Mouse (Mus musculus) erythroblast, adult 5-6 weeks (primary cell): ENCODE data around the gene Scn5a. TPM values are rescaled to one million over a fixed set of nuclear protein-coding genes. Genes with fewer than 3 reads are reported as not detected.

Source experiments
- ATAC-seq: replicated peaks from 2 replicates; pipeline ENCODE4 v1.8.0; 2016; ENCODE audit warnings: moderate number of reproducible peaks, mild to moderate bottlenecking, moderate TSS enrichment, inconsistent platforms; ENCODE audit not compliant: poor library complexity, low FRiP score, severe bottlenecking
- total RNA-seq, 2 experiments: library from RNA; stranded (forward) in 1 of 2; stranded (reverse) in 1 of 2; fragments of 150-400 nt in 1 of 2; fragments of 200-764, 138-1000 nt in 1 of 2; gene quantifications; 2 replicates each; pipeline versions ENCODE4 v1.2.3 to v1.2.4; 2015 to 2017; ENCODE audit warnings: low replicate concordance in 2 of 2

The Scn5a gene
- total RNA-seq, 2 experiments from 2014 or later: not detected

DNA sequence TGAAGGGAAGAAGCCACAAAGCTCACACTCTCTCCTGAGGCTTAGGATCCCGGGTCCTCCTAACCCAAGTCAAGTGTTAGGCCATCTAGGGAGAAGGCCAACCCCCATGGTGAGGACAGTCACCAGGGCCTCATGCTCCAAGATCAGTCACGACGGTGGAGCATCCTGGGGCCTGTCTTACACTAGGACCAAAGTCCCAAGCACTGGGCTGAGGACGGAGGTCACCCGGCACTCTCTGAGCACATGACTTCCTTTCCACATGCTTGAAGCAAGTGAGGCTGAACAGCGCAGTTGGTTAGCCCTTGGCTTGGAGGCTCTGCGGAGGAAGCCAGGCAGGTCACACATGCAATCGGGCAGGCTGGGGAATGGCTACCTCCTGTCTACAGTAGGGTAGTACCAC, 63.8 kb downstream of the Scn5a start:
- ATAC-seq: no peak

DNA sequence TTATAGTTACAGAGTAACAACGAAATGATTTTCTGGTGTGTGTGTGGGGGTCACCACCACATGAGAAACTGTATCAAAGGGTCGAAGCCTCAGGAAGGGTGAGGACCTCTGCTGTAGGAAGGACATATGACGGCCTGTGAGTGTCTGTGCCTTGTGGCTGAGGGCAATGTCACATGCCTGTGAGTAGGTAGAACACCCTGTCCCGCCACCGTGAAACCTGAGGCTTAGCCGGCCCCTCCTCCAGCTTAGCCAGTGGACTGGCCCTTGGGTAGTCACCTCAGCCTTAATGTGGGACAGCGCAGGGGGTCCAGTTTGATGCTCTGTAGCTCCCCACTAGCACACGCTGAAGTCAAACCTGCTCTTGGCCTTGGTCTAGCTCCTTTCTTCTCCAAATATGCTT, 65.0 kb downstream of the Scn5a start:
- ATAC-seq: no peak

DNA sequence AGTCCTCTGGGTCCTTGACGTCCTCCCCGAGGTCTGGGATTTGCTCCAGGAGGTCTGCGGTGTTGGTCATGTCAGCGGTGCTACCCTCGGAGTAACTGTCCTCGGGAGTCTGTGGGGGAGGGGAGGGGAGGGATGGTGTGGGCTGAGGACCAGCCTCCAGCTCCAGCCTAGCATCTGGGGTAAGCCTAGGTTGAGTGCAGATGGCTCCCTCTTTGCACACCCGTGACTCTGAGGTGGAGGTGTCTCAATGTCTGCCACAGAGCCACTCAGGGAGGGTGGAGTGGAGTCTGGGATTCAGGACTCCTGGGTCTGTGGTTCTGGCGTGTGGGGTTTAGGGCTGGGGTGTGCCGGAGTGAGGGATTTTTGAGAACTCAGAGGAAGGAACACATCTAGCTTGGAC, 65.8 kb downstream of the Scn5a start:
- ATAC-seq: no peak

DNA sequence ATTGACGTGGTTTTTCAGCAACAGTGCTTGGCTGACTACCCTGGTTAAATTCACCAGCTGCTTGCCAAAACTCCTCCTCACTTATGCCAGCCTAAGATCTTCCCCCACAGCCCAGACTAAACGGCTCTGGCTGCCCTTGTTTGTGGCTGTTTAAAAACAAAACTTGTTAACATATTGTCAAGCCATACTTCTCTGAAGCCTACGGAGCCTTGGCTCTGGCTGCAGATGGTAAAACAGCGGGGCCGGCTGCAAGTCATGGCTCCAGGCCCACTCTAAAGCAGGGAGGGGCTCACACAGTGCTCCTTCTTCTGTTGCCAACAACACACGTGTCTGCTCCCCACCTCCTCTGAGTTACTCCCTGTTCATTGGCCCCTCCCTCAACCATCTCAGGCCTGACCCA, 67.9 kb downstream of the Scn5a start:
- no peak for ATAC-seq

DNA sequence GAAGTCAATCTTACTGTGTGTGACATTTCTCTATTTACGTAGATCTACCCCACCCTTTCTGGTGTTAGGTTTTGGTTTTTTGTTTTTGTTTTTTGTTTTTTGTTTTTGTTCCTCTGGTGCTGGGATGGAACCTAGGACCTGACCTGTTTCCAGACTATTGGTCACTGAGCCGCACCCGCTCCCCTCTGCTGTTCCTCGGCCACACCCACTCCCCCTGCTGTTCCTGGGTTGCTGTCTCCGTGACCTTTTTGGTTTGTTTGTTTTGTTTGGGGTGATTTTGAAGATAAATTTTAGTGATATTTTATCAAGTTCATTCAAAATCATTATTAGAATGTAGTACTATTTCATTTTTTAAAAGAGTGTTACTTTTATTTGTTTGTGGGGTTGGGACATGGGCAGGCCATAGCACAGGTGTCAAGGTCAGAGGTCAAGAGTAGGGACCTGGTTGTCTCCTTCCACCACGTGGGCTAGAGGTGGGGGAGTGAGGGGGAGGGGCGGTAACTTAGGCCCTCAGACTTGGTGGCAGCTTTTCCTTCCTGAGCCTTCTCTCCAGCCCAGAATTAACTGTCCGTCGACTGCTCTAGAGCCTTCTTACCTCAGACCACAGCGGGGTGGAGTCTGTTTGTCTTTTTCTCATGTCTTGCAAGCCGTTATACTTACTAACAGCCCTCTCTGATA, 73.7 kb downstream of the Scn5a start:
- ATAC-seq: no peak

DNA sequence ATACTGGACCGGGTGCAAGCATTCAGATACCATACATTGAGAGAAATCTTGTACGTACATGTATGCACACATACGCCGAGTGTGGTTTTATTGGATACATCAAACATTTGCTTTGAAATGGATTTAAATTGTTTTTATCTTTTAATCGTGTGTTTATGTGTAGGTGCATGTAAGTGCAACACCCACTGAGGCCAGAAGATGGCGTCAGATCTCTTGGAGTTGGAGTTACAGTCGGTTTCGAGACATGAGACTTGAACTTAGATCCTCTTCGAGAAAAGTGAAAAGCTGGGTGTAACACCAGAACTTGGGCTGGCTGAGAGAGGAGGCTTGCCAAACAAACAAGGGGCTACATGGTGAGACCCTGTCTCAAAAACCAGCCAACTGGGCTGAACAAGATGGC, 75.2 kb downstream of the Scn5a start:
- no peak for ATAC-seq

DNA sequence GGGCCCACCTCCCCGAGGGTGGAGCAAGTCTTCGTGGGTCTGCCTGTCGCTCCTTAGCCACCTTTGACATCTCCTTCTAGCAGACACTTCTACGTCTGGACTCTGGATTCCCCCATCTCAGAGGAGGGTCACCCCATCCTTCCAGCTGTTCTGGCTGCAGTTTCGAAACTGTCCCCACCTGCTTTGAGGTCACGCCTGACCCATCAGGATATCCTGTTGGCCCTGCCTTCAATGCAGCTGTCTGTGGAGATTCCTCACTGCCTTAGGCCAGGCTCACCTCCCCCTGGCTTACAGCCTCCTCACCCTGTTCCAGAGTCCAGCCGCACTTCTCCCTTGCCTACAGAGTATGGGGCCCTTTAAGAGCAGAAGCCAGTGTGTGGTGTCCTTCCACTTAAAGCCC, 79.9 kb downstream of the Scn5a start:
- no peak for ATAC-seq

DNA sequence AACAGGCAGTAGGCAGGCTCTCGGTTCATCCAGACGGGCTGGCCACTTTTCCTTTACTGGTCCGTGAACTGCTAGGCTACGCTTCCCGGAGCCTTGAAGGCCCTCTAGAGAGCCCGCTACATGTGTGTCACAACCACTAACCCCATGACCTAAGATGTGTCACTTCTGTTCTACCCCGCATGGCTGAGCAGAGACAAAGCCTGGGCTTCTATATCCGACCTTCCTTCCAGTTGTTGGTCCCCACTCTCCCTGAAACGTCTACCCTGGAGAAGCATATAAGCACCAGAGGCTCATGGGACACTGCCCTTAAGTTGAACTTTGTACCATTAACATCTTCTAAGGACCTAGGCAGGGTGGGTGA, 80.6 kb downstream of the Scn5a start:
- ATAC-seq: no peak

DNA sequence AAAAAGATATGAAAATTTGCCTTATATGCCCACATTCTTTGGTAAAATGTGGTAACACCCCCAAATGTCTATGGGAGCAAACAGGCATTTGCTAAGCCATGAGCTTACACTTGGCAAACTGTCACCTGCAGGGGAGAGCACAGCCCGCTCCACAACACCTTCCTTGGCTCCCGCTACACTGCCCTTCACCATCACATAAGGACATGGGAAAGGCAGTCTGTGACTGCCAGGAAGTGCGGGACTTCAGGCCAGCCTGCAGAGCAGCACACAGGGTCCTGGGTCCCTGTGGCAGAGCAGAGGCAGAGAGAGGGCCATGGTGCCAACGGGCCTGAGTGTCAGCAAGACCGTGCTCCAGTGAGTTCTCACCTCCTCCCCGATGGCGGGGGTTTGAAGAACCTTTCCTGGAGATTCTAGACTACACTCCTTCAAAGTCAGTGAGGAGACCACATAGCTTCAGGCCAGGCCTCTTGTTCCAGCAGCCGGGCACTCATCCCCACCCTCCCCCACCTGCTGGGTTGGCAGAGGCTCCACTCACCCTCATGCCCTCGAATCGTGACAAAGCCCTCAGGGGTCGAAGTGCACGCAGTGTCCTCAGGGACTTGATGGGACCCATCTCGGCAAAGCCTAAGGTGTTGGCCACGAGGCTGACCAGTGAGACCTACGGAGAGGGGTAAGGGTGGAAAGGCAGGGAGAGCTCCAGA, 81.1 kb downstream of the Scn5a start:
- ATAC-seq: no peak

DNA sequence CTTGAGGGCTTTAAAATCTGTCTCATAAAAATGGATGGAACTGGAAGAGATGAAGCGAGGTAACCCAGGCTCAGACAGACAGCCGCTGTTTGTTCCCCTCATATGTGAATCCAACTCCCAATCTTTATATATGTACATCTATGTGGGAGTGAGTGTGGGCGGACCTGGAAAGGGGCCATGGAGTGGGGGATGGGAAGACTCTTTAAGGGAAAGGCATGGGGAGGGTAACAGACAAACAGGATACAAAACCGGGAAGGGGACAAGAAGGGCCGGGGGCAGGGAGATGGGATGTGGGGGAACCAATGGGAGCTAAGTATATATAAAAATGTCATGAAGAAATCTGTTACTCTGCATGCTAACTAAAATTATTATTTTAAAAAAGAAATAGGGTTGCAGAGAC, 81.9 kb downstream of the Scn5a start:
- no peak for ATAC-seq

DNA sequence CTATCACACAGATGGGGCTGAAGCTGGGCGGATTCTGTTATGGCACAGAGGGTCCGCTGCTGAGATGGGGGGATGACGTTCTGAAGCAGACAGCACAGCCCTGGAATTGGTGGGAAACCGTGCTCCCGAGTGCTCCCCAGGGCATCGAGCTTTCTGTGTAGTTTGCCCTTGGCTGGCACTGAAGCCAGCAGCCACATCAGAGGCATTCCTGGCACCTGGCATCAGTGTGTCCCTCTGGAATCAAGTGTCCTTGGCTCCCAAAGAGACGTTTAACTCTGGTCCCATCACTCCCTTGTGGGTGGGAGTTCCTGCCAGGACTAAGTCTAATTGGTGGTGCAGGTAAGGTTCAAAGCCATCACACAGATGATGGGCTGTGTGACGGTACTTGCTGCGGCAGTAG, 82.5 kb downstream of the Scn5a start:
- ATAC-seq: no peak

DNA sequence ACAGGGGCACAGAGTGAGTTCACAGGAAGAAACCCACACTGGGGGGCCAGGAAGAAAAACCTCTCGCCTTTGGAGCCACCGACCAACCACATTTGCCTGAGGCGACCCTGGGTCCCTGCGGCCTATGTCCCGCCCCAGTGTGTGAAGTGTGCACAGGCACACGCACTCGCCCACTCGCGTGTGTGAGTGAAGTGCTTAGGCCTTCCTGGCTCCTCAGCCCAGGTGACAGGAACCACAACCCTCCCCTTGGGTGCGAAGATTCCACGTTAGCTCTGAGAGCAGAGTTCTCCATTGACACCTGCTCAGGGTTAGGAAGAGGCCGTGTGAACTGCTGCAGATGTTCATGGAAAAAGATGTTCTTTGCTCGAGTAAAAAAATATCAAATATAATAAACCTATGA, 93.9 kb downstream of the Scn5a start:
- no peak for ATAC-seq

DNA sequence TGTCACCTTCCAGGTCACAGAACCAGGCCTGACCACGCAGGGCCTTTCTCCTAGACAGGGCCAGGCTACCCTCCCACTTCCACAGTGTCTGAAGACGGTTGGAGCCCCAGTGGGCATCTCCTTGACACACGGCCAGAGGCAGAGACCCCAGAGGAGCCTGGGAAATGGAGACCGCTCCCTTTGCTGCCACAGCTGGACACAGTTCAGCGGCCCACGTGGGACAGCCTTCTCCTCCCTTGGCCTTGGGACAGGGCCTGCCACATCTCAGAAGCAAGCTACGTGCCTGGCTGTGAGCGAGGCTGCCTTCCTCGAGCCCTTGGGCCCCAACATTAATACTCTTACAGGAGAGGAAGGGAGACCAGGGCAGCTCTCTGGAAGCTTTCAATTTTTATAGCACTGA, 94.4 kb downstream of the Scn5a start:
- ATAC-seq: no peak

DNA sequence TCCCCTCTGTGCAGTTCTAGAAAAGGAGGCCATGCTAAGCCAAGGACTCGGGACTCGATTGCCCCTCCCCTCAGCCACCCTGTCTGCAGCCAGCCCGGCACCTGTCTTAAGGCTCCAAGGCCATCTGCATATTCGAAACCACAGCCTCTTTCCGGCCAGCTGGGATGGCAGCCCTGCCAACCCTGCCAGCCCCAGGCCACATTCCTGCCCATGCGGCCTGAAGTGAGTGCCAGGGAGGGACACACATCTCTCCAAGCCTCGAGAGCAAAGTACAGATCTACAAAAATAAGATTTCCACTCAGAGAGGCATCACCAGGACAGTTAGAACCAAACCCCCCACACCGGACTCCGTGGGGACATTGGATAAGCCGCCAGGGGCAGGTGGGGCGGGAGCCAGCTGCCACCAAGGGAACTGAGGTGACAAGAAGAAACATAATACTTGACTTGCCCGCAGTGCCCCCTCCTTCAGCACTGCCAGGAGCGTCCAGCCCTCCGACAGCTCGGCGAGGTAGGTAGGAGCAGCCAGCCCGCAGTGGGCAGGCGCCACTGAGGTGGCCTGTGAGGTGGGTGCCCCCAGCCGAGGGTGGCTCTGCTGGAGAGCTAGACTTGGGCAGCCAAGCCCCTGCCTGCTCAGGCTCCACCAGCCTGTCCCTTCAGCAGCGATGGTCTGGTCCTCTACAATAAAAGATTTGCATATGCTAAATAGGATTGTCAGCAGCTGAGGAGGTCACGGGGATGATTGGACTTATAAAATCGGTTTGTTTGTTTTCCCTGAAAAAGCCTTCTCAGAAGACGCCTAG, 95.1 kb downstream of the Scn5a start:
- no peak for ATAC-seq

DNA sequence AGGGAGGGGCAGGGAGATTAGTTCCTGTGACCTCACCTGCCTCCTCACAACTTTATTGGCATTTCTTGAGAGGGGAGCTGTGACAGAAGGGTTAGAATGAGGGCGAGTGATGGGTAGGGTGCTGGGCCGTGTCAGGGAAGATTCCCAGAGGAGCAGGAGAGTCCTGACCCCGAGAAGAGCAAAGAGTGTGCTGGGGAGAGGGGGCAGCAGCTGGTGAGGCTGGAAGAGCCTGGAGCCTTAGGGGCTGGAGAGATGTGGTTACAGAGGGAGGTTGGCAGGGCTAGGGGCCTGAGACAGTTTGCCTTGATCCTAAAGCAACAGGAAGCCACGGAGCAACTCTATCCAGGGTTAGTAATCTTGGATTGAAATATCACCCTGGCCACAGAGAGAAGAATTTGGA, 97.2 kb downstream of the Scn5a start:
- no peak for ATAC-seq

DNA sequence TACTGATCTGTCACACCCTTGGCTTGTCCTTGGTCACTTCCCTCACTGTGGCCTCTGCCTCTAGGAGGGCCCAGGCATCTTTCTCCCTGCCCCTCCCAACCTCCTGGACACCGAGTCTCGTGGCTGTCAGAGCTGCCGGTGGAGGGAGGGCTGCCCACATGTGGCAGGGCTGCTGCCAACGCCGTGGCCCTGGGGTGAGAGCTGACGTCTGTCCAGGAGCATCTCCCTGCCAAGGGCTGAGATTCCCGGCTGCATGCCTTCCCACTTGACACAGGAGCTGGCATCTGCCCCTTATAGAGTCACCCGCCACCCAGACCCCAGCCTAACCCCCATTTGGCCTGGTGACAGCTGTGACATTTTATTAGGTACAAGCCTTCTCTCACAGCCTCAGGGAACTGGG, 99.5 kb downstream of the Scn5a start:
- ATAC-seq: no peak

DNA sequence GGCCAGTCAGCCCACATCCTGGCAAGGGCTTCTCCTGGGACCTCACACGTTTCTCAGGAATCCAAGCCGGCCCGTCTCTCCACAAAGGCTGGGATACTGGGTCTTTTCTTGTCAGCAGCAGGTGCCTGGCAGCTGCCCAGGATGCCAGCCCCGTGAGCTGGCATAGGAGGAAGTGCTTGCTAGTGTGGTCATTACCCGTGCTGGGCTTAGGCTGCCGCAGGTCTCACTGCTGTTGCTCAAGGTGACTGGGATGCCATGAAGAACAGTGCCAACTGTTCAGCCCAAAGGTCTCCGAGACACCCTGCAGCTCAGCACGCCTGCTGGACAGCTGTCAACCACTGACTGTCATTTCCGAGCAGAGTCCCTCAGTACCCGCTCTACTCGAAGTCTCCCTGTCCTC, 100.5 kb downstream of the Scn5a start:
- no peak for ATAC-seq

DNA sequence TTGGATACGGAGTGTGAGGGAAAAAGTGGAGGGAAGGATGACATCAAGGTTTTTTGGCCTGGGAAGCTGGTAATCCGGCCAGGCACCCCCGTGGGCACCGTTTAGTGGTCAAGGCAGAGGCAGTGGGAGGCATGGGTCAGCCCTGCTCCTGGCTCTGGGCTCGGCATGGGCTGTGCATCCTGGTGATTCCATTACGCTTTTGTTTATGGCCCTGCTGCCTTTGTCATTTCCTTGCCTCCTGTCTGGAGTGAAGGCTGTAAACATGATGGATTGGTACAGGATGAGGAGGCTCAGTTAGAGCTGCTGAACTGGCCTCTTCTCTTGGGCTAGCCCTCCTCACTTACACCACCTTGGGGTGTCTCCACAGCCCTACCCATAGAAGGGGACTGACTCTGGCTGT, 101.1 kb downstream of the Scn5a start:
- ATAC-seq: no peak

DNA sequence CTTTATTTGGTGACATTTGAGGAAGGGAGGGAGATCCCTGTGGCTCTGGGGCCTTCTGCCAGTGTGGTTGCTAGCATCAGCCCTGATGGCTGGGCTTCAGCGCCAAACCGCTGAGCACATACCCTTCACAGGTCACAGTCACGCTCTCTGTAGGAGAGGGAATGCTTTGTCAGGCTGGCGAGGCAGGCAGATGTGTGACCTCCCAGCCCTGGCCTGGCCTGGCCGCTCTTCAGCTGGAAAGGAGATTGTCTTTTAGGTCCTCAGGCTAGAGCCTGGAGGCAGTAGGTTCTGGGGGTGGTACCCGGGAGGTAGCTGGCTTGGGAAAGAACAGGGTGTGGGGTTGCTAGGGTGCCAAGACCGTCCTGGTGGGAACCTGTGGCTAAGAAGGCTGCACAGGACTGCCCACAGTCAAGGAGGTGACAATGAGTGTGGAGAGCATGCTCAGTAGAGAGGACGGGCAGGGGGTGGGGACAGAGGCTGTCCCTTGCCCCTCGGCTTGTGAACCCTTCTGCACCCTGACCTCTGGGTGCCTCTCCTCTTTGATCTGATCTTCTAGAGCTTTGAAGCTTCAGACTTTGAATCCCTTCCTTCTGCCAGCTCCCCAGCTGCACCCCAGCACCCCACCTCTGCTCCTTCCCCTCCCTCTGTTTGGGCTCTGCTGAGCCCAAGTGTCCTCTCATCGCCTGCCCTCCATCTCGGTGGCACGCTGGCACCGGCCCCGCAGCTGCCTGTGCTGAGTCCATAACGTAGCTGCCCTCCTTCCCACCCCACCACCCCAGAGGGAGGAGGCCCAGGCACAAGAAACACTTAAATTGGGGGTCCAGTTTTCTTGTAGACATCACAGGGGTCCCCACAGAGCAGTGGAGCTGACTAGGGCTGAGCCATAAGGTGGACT, 103.9 kb downstream of the Scn5a start:
- no peak for ATAC-seq

DNA sequence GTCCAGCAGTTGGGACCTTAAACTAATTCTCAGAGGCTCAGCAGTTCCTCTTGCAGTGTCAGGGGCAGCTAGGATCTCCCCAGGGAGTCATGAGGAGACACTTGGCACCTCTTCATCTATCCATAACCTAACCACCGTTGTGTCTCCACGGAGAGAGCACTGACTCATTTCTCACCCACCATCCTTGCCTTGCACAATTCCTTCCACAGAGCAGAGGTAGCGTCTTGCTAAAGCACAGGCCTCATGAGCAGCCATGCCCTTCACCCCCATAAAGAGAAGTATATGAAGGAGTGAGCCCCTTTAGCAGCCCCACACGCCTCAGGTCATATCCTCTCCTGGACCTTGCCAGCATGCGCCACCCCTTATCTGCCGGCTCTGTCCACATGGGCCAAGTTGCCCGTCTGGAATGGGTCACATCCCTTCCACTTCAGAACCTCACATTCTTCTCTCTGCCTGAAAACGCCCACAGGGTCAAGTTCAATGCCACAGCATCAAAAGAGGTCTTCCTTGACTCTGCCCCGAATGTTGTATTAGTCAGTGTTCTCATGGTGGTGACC, 105.1 kb downstream of the Scn5a start:
- ATAC-seq: no peak
